Mouse (Mus musculus) urinary bladder, postnatal 25 days (tissue): ENCODE results near the gene AC140267.1.
A peak's percentile ranks its signal among the peaks of the same experiment; 100 is the strongest.

Source experiments
- DNase-seq: peaks from one replicate; pipeline ENCODE4 v3.0.0; 2022; ENCODE audit warnings: low spot score

The AC140267.1 gene

DNA sequence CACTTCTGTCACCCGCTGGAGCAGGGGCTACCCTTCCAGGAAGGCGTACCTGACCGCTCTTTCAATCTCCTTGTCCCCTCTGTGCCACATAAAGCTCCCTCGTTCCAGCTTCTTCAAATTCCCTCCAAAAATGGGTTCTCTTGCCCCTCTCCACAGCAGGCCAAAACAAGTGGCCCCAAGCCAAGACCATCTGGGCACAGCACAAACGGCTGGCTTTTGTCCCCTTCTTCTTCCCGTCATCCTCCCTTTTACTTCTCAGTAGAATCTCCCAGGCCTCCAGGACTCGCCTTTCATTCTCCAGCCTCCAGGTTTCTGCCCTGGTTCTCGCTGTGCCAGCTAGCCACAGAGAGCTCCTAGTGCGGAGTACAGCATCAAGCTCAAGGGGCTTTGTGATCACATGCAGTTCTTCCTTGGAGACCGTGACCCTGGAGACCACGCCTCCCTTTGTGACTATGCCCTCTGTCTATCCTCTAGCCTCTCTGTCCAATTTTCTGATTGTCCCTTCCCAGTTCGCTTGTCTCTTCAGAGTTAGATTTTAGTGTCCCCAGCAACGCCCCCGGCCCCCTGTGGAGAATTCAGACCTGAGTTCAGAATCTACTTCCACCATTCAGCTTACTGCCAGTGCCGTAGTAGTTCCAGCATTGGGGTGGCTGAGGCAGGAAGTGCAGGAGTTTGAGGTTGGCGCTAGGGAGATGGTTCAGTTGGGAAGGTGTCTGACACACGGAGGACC lies 7.4 kb upstream of the AC140267.1 start:
- DNase-seq, result no peak

- no peak for DNase-seq
Observed at GRCm38 (mm10) chr15:80232331-80232730, 3.3 kb upstream of the AC140267.1 start.

- no peak for DNase-seq
Observed at GRCm38 (mm10) chr15:80233053-80233452, 2.6 kb upstream of the AC140267.1 start.

GRCm38 (mm10) chr15:80233733-80234509 lies 1.7 kb upstream of the AC140267.1 start, which contains the start of gene Mief1:
Mief1 (plus strand) TSS chr15:80234018.
- DNase-seq, result peak; percentile 96

GRCm38 (mm10) chr15:80248135-80248534 lies 12.5 kb downstream of the AC140267.1 start:
- DNase-seq, result no peak

DNA sequence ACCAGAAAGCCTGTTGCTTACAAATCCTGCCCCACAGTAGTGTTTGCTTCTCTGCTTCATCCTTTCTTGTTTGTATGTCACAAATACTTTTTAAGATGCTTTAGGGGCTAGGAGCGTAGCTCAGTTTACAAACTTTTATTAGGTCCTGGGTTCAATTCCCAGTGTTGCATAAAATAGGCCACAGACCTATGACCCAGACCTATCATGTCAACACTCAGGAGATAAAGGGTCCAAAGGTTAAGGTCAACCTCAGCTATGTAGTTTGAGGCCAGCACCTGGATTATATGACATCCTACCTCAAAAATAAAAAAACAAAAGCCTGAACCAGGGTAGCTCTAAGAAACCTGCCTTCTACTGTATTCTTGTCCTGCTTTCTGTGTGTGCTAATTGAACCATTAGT lies 13.0 kb downstream of the AC140267.1 start:
- DNase-seq, result no peak

- no peak for DNase-seq
Observed at GRCm38 (mm10) chr15:80249672-80250071, 14.0 kb downstream of the AC140267.1 start.

GRCm38 (mm10) chr15:80250586-80250985 lies 15.0 kb downstream of the AC140267.1 start:
- no peak for DNase-seq

DNA sequence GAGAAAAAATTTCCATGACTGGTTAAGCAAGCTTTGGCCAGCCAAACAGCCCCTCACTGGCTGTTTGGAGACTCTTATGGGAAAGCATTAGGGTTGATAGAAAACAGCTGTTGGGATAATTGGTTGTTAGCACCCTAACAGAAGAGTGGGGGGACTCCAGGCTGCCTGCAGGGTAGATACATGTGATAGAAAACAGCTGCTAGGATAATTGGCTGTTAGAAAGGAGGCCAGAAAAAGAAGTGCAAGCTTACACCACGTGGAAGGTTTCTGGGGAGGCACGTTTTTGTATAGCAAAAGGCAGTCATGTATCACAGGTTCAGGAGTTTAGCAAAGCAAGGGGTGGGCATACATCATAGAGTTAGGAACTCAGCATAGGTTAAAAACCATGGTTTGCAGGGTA lies 17.9 kb downstream of the AC140267.1 start:
- no peak for DNase-seq

- peak; percentile 49 for DNase-seq
Observed at GRCm38 (mm10) chr15:80254207-80254606, 18.6 kb downstream of the AC140267.1 start.

DNA sequence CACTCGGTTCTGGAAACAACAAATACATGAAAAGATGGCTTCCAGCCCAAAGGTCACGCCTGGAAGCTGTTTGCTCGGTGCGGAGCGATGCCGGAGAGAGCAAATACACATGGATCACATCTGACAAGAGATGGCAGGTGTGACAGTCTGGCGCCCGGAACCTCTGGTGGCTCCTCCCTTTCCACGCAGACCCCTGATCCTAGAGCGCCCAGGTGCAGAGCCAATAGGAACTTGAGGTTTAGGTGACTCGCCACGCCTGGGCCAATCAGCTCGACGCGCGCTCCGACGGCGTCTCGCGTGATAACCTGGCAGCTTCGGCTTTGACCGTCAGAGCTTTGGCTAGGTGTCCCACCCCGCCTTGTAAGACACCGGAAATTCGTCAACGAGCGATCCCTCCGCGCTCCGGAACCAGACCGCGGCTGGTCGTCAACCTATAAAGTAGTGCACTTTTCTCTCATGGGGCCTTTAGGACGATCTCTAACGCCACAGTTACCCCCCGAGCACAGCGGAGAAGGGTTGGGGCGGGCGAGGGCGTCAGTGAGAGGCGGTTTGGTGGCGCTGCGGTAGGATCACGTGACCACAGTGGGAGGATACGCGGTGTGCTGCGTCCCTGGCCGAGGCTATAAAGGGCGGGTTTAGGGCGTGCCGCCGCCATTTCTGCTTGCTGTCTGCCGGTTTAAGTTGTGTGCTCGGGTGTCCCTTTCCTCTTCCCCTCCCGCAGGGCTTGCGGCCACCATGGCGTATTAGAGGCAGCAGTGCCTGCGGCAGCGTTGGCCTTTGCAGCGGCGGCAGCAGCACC lies 19.4 kb downstream of the AC140267.1 start, which contains the start of gene Atf4:
TSS of gene Atf4 (plus strand) at position 338 of the 799 bp plus-strand sequence.
- peak; percentile 90 for DNase-seq

DNA sequence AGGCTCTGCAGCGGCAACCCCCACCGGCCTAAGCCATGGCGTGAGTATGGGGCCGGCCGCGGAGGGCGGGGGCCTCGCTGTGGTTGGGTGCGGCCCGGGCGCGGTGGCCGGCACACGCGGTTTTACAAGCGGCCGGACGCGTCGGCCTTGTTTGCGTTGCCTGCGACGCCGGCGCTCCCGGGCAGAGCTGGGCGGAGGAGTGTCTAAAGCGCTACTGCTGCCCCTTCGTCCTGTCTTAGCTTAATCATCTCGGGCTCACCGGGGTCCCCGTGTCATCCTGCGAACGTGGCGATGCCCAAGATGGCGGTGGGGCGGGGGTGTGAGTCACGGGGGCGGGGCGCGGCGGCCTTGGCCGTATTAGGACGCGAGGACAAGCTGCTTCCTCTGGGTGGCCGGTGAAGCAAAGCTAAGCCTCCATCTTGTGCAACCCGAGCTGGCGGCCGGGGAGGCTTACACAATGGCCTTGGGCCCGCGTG lies 20.0 kb downstream of the AC140267.1 start:
- peak; percentile 78 for DNase-seq

- peak; percentile 16 for DNase-seq
Observed at GRCm38 (mm10) chr15:80256242-80256641, 20.6 kb downstream of the AC140267.1 start.

DNA sequence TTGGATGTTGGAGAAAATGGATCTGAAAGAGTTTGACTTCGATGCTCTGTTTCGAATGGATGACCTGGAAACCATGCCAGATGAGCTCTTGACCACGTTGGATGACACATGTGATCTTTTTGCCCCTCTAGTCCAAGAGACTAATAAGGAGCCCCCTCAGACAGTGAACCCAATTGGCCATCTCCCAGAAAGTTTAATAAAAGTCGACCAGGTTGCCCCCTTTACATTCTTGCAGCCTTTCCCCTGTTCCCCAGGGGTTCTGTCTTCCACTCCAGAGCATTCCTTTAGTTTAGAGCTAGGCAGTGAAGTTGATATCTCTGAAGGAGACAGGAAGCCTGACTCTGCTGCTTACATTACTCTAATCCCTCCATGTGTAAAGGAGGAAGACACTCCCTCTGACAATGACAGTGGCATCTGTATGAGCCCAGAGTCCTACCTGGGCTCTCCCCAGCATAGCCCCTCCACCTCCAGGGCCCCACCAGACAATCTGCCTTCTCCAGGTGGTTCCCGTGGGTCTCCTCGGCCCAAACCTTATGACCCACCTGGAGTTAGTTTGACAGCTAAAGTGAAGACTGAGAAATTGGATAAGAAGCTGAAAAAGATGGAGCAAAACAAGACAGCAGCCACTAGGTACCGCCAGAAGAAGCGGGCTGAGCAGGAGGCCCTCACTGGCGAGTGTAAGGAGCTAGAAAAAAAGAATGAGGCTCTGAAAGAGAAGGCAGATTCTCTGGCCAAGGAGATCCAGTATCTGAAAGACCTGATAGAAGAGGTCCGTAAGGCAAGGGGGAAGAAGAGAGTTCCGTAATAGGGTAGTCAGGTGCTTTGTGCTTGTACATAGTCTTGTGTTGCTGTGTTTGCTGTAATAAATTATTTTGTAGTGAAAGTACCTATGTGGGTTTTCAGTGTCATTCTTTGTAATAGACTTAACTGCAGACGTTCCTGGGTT lies 21.3 kb downstream of the AC140267.1 start:
- no peak for DNase-seq

DNA sequence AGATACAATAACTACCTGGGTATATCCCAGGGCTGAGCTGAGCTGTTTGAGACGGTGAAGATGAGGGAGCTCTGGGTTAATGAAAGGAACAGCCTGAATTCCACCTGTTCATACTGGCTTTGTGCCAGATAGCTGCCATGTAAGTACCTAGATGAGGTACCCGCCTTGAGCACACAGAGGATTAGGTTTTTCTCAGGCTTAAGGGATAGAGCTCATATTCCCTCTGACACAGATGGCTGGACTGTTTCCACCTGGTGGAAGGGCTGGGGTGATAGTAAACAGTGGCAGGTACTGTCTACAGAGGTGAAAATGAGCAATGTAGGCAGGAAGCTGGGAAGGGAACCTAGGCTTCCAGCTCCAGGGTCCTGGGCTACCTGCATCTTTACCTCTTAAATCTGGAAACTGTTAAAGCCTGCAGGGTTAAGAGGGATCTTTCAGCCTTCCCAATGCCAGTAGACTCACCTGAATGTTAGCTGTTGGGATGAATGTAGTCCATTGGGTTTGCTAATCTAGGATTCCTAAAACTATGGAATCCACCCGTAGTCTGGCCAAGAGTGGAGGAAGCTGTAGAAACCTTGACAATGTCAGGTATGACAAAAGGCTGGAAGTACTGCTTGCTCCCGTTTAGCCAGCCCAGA lies 22.1 kb downstream of the AC140267.1 start:
- DNase-seq, result peak; percentile 17

DNA sequence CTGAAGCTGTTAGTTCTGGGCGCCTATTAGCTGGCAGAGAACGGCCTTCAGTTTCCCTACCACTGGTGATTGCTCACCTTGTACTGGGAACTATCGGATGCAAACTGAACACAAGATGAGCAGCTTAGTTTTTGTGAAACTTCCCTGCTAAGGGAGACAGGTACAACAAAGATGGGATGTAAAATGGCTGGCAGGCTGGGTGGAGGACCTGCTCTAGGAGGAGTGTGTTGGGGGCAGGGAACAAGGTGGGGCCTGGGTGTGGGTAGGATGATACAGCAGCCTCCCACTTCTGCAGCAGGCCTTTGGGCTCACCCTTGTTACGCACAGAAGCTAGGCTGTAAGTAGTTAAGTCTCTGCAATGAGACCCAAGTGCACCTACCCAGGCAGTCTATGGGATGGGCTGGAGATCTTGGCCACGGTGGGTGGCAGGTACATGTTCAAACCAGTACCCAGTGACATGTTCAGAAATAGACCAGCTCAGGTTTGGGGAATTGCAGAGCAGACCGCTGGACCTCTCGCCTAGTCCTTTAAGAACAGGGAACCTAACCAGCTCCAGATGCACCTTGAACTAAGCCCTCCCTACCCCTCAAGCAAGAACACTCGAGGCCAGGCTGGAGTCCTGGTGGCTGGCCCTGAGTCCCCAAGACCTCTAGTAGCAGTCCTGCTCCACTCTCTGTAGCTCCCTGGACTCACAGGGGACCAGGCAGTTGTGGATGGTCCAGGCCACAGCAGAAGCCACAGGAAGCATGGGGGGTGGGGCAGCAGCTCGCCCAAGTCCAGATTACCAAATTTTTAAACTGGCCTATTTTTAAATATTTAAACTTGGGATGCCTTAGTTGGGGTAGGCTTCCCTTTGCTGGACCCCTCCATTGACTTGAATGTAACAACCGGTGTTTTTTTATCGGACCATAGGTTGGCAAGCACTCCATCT lies 22.9 kb downstream of the AC140267.1 start:
- peak; percentile 32 for DNase-seq

DNA sequence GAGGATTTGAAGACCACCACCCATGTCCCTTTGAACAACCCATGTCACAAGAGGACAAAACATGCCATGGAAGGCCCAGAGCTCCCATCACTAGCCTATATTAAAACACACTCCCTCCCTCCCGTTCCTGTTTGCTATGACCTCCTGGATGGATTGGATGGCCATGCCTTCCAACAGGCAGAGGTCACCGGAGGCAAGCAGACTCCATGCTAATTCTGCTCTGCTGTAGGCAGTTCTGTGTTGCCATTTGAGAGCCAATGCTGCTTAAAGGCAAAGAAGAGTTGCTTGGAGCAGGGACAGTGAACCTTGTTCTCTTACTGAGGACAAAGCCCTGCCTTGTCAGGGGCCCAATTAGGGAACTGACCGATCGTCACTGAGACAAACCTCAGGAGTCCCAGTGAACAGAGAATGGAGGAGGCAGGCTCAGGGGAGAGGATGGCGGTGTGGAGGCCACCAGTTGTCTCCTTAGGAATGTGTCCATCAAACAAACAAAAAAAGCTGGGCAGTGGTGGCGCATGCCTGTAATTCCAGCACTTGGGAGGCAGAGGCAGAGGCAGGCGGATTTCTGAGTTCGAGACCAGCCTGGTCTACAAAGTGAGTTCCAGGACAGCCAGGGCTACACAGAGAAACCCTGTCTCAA lies 23.9 kb downstream of the AC140267.1 start:
- no peak for DNase-seq

GRCm38 (mm10) chr15:80260677-80261076 lies 25.0 kb downstream of the AC140267.1 start:
- peak; percentile 86 for DNase-seq

DNA sequence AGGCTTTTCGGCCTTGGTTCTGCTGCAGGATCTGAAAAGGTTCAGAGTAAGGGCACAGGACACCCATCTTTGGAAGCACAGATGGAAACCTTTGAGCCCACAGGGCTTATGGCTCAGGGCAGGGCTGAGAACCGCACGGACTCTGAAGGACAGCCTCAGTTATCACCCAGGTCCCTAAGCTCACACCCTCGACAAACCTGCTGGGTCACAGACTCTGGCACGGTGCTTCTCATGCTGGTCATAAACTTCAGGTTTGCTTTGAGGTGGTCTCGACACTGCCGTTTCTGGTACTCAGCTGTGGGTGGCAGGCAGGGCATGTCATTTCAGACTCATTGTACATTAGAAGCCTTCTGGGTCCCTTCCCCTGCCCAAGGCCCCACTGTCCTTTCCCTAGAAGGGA lies 25.5 kb downstream of the AC140267.1 start:
- DNase-seq, result no peak
